Mouse (Mus musculus): ENCODE results near the gene Pld4. TPM values are rescaled to one million over a fixed set of nuclear protein-coding genes. Genes with fewer than 3 reads are reported as not detected.

Pld4 gene
- polyA plus RNA-seq (2015; fragmentation: Nextera tagmentation; extraction: Ambion mirVana), result 26.8 and 42.1 TPM in 2 replicates

DNA sequence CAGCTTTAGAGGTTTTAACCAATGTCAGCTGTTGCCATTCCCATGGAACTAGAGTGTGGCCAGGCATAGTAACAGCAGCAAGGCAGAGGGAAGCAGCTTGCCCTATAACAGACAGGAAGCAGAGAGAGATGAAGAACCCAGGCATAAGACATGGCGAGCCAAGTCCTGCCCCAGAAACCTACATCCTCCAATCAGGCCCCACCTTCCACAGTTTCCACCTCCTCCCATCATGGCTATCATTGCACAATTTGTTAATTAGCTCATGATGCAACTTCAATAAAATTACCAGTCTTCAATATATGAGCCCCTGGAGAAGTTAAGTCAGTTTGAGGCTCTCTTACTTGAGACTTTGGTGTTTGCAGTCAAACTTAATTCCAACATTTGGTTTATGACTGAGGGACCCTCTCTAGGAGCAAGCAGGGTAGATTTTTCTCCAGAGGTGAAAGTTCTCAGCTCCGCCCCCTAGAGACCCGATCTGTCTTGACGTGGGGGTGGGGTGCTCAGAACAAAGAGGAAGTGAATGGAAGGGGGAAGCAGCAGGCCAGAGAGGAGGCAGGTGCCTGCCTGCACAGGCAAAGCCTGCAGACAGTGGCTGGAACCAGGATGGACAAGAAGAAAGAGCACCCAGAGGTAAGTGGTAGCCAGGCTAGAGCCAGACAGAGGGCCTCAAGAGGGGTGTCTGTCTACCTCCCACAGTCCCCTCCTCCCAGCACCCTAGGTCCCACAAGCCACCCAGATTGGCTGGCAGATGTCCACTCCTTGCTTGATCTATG lies at the start of gene Pld4:
Pld4 (plus strand) TSS at position 502 of the 773 bp plus-strand sequence.

DNA sequence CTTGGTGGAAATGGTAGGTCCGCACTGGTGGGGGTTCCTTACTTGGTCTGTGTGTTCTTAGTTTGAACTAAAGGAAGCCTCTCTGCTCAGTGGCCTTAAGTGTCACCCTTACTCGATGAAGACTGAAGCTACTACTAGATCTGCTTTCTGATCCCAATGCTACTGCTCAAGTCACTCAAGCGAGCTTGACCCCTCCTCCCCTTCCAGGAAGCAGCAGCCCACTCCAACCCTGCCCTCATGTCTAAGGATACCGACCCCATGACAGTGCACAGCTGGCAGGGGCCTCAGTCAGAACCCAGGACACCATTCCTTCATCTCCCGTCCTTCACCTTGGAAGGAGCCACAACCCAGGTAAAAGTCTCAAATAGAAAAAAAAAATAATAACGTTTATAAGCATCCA lies 40.2 kb upstream of the Pld4 start, which contains the start of gene Cep170b:
Cep170b (plus strand) TSS at position 240 of the 400 bp plus-strand sequence.

DNA sequence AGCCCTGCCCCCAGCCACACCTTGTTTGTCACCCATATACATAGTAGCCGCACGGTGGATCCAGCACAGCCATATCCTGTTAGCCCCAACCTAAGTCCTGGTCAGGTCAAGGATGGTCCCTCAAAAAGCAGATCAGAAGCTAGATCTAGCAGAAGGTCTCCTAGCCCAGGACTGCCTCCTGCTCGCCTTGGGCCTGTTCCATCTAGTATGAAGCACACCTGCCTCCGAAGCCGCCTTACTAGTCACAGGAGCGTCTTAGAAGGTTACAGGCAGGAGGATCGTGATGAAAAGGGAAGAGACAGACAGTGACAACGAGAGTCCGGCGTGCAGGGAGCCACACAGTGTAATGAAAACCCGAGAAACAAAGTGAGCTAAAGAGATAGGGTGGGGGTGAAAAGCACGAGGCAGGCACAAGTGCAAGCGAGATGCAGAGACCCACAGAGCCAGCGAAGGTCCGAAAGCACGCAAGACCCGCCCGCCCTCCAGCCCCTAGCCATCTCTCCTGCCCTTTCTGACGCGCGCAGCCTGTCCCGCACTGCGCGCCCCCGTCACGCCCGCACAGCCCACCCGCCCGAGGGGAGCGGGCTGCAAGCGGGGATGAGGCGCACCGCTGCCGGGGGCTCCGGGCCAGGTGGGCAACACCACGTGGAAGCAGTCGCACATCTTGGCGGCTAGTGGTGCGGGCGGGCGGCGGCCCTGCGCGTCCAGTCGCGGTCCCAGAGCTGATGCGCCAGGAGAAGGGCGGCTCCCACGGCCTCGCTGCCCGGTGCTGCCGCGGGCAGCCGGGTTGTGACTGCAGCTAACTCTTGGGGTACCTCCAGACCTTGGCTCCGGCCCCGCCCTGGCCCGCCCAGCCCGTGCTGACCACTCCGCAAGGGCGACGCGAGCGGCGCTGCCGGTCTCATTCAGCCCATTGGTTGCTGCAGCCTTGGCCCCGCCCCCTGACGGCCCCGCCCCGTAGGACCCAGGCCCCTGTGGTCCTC lies 41.7 kb downstream of the Pld4 start, which contains the start of gene Ahnak2:
Ahnak2 (minus strand) TSS at position 794 of the 983 bp plus-strand sequence.

DNA sequence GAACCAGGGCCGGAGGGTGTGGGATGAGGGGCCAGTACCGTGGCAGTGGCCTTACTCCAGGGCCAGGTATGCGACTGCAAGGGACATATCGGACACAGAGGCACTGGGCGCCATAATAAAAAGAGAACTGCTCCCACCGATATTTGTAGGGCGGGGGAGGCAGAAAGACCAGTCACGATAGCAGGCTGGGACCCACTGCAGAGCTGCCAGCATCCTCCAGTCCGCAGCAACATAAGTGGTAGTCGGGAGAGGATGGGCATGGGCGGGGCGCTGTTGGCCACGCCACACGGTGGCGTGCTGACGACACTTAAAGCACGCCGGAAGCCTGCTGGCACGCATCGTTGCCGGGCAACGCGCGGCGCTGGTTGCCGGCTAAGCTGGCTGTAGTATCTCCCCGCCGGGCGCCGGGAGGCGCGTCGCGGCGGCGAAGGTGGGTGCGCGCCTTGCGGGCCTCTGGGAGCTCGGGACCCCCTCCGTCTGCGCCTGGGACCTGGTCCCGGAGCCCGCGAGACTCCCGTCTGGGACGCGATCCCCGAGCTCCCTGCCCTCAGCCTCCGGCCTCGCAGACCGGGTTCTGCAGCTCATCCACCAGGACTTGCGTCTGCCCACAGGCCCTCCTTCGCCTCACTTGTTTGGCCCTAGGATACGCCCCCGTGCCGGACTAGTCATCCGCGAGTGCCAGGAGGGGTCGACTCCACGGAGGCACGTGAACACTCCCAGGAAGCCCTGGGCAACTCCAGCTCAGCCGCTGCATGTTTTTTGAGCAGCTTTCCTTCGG lies 48.3 kb downstream of the Pld4 start, which contains the start of gene Clba1:
Clba1 (plus strand) TSS at position 351 of the 778 bp plus-strand sequence.

Other genes starting within 250 kb of the Pld4 start
- 0.07 TPM in 1 of 2 replicates, not detected in the other for gene Tmem179, start 243.9 kb upstream of the Pld4 start, polyA plus RNA-seq (2015; fragmentation: Nextera tagmentation; extraction: Ambion mirVana)
- gene Inf2, start 171.9 kb upstream of the Pld4 start, polyA plus RNA-seq (2015; fragmentation: Nextera tagmentation; extraction: Ambion mirVana), result 4.6 and 5.2 TPM in 2 replicates
- gene Adssl1, start 140.6 kb upstream of the Pld4 start, polyA plus RNA-seq (2015; fragmentation: Nextera tagmentation; extraction: Ambion mirVana), result 16.2 and 20.9 TPM in 2 replicates
- gene Siva1, start 116.0 kb upstream of the Pld4 start, polyA plus RNA-seq (2015; fragmentation: Nextera tagmentation; extraction: Ambion mirVana), result 169 and 179 TPM in 2 replicates
- gene Akt1, start 85.8 kb upstream of the Pld4 start, polyA plus RNA-seq (2015; fragmentation: Nextera tagmentation; extraction: Ambion mirVana), result 38.2 and 46.3 TPM in 2 replicates
- gene Zbtb42, start 81.8 kb upstream of the Pld4 start, polyA plus RNA-seq (2015; fragmentation: Nextera tagmentation; extraction: Ambion mirVana), result 2.5 and 3.3 TPM in 2 replicates
- gene Cep170b, start 40.2 kb upstream of the Pld4 start, polyA plus RNA-seq (2015; fragmentation: Nextera tagmentation; extraction: Ambion mirVana), result 2.0 and 2.6 TPM in 2 replicates
- gene Ahnak2, start 42.0 kb downstream of the Pld4 start, polyA plus RNA-seq (2015; fragmentation: Nextera tagmentation; extraction: Ambion mirVana), result 1.5 and 1.7 TPM in 2 replicates
- gene Clba1, start 48.3 kb downstream of the Pld4 start, polyA plus RNA-seq (2015; fragmentation: Nextera tagmentation; extraction: Ambion mirVana), result 1.4 and 1.8 TPM in 2 replicates
- 77.8 and 82.7 TPM in 2 replicates for gene Cdca4, start 68.8 kb downstream of the Pld4 start, polyA plus RNA-seq (2015; fragmentation: Nextera tagmentation; extraction: Ambion mirVana)
- 1.6 and 1.7 TPM in 2 replicates for gene Gpr132, start 107.6 kb downstream of the Pld4 start, polyA plus RNA-seq (2015; fragmentation: Nextera tagmentation; extraction: Ambion mirVana)
- 0.90 and 1.3 TPM in 2 replicates for gene Jag2, start 169.1 kb downstream of the Pld4 start, polyA plus RNA-seq (2015; fragmentation: Nextera tagmentation; extraction: Ambion mirVana)
- 24.7 and 32.5 TPM in 2 replicates for gene Nudt14, start 181.5 kb downstream of the Pld4 start, polyA plus RNA-seq (2015; fragmentation: Nextera tagmentation; extraction: Ambion mirVana)
- 9.0 and 11.7 TPM in 2 replicates for gene Btbd6, start 215.8 kb downstream of the Pld4 start, polyA plus RNA-seq (2015; fragmentation: Nextera tagmentation; extraction: Ambion mirVana)
- 46.0 and 52.5 TPM in 2 replicates for gene Brf1, start 240.0 kb downstream of the Pld4 start, polyA plus RNA-seq (2015; fragmentation: Nextera tagmentation; extraction: Ambion mirVana)

Measured in spleen, postnatal 0 days (tissue).